Mouse (Mus musculus) lung, embryonic 16.5 days (tissue): ENCODE results near the gene Sf1. TPM values are rescaled to one million over a fixed set of nuclear protein-coding genes. Genes with fewer than 3 reads are reported as not detected.

ENCODE experiments used
- ATAC-seq: fragments of 200-750 bp; cut with Nextera tagmentation; 2 replicates; pipeline ENCODE4 v1.8.0; 2017; ENCODE audit warnings: low read depth, mild to moderate bottlenecking, moderate library complexity
- H3K27ac ChIP-seq: fragments of 300-500 bp; sonication (generic); 2 replicates; pipeline ENCODE4 v1.5.1; 2014; ENCODE audit warnings: mild to moderate bottlenecking, control low read depth, low read length
- H3K27me3 ChIP-seq: fragments of 300-500 bp; sonication (generic); 2 replicates; pipeline ENCODE4 v1.6.1; 2014; ENCODE audit warnings: low read depth, low read length, mixed read lengths; ENCODE audit not compliant: control insufficient read depth, insufficient read depth
- H3K36me3 ChIP-seq: fragments of 300-500 bp; sonication (generic); 2 replicates; pipeline ENCODE4 v1.6.1; 2014; ENCODE audit warnings: low read length; ENCODE audit not compliant: control insufficient read depth, insufficient read depth
- H3K4me1 ChIP-seq: fragments of 300-500 bp; sonication (generic); replicated peaks from 2 replicates; pipeline ENCODE4 v1.6.1; 2014; ENCODE audit warnings: low read length, mixed read lengths; ENCODE audit not compliant: control insufficient read depth, insufficient read depth
- H3K4me2 ChIP-seq: fragments of 300-500 bp; sonication (generic); 2 replicates; pipeline ENCODE4 v1.6.1; 2014; ENCODE audit warnings: low read depth, low read length, control low read depth
- H3K4me3 ChIP-seq: fragments of 300-500 bp; sonication (generic); 2 replicates; pipeline ENCODE4 v1.5.1; 2014; ENCODE audit warnings: mild to moderate bottlenecking, low read length, control low read depth
- H3K9ac ChIP-seq: fragments of 300-500 bp; sonication (generic); 2 replicates; pipeline ENCODE4 v1.6.1; 2014; ENCODE audit warnings: low read length, control low read depth
- H3K9me3 ChIP-seq: fragments of 300-500 bp; sonication (generic); 2 replicates; pipeline ENCODE4 v1.6.1; 2016; ENCODE audit warnings: low read length; ENCODE audit not compliant: control insufficient read depth
- WGBS: fragments of 180-500 bp; shearing (Covaris S2); extraction: QIAGEN DNeasy Blood & Tissue Kit; methylation state at CpG from one replicate; pipeline ENCODE4 v1.1.7; 2014; 5-methylcytosine and 5-hydroxymethylcytosine counted together
- polyA plus RNA-seq: library from polyadenylated mRNA; unstranded; fragments of >200 nt; fragmentation: Nextera tagmentation; extraction: Ambion mirVana; gene quantifications from 2 replicates; pipeline ENCODE4 v1.2.1, GENCODE M21; 2015

The Sf1 gene
- polyA plus RNA-seq, 1 experiment from 2014 or later, result 132 TPM

DNA sequence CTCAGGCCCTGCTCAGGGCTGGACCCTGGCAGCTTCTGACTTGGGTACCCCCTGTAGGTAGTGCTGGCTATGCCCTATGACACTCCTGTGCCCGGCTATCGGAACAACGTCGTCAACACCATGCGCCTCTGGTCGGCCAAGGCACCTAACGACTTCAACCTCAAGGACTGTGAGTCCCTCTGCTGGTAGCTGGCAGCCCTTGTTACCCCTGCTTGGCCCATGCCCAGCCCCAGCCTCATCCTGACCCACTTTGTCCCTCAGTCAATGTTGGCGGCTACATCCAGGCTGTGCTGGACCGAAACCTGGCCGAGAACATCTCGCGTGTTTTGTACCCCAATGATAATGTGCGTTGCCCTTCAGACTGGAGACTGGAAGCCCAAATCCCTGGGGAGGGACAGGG is 24.5 kb downstream of the Sf1 start:
- Histone ChIP-seq H3K36me3 (no peaks in the 10 kb centered on the region; the same call in 1 of the 2 replicates), H3K27ac (no peak overlapping the region), H3K4me1 (peaks cover 18% of the 10 kb centered on the region), H3K9ac (no peak overlapping the region), H3K27me3 (no peaks in the 10 kb centered on the region), H3K4me2 (no peak overlapping the region), H3K4me3 (no peak overlapping the region), H3K9me3 (no peaks in the 10 kb centered on the region)
- 79% methylated on average over 13 of the region's 13 CpGs for WGBS
- no peak for ATAC-seq

DNA sequence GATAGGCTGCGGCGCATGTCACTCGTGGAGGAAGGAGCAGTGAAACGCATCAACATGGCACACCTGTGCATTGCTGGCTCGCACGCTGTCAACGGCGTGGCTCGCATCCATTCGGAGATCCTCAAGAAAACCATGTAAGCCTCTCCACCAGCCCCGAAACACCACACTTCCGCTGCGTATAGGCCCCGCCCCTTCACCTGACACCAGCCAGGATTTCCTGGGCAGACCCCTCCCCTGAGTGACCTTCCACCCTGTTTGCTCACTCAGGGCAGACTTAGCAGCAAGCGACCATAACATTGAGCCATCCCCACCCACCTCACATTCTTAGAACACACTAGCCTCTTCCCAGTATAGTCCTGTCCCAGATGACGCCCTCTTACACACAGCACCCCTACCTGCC is 26.3 kb downstream of the Sf1 start:
- H3K27ac ChIP-seq, result no peak overlapping the region
- 8% methylated on average over 16 of the region's 16 CpGs for WGBS
- H3K4me1 ChIP-seq, result 0 out of 2 replicates have a peak, but pooled peaks cover 2% of the 10 kb centered on the region
- no peaks in the 10 kb centered on the region for H3K27me3 ChIP-seq
- ATAC-seq, result peak; percentile 29; the same call in 1 of the 2 replicates
- peak overlapping the region; percentile 54 for H3K4me2 ChIP-seq
- H3K36me3 ChIP-seq, result no peaks in the 10 kb centered on the region; the same call in 1 of the 2 replicates
- no peaks in the 10 kb centered on the region for H3K9me3 ChIP-seq
- H3K4me3 ChIP-seq, result peak overlapping the region; percentile 40
- H3K9ac ChIP-seq, result peak overlapping the region; percentile 42; the same call in 1 of the 2 replicates

DNA sequence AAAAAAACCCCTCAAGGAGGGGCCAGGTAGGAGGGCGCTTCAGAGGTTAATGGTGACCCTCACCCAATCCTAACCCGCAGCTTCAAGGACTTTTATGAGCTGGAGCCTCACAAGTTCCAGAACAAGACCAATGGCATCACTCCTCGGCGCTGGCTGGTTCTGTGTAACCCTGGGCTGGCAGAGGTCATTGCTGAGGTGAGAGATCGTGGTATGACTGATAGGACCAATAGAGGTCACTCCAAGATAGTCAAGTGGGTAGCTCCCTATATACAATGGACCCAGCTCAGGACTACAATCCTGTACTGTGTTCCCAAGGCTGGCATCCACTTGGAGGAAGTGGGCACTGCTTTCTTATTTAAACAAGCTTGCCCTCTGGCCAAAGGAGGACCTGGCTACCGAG is 26.8 kb downstream of the Sf1 start:
- H3K9ac ChIP-seq, result no peak overlapping the region
- H3K27ac ChIP-seq, result no peak overlapping the region
- H3K27me3 ChIP-seq, result no peaks in the 10 kb centered on the region
- H3K4me1 ChIP-seq, result no peaks in the 10 kb centered on the region
- no peak for ATAC-seq
- no peaks in the 10 kb centered on the region; the same call in 1 of the 2 replicates for H3K36me3 ChIP-seq
- H3K9me3 ChIP-seq, result no peaks in the 10 kb centered on the region
- no peak overlapping the region for H3K4me3 ChIP-seq
- 44% methylated on average over 6 of the region's 6 CpGs for WGBS
- no peak overlapping the region for H3K4me2 ChIP-seq

- Histone ChIP-seq H3K4me1 (no peaks in the 10 kb centered on the region), H3K27ac (no peak overlapping the region), H3K36me3 (no peaks in the 10 kb centered on the region; the same call in 1 of the 2 replicates), H3K27me3 (no peaks in the 10 kb centered on the region), H3K4me3 (no peak overlapping the region), H3K9ac (no peak overlapping the region), H3K4me2 (no peak overlapping the region), H3K9me3 (no peaks in the 10 kb centered on the region)
- 87% methylated on average over 14 of the region's 14 CpGs for WGBS
- no peak for ATAC-seq
Measured at GRCm38 (mm10) chr19:6392743-6393393, 29.4 kb downstream of the Sf1 start.

GRCm38 (mm10) chr19:6393637-6394036 is 30.1 kb downstream of the Sf1 start:
- Histone ChIP-seq H3K9me3 (no peaks in the 10 kb centered on the region), H3K4me1 (no peaks in the 10 kb centered on the region), H3K27me3 (no peaks in the 10 kb centered on the region), H3K36me3 (no peaks in the 10 kb centered on the region; the same call in 1 of the 2 replicates), H3K9ac (no peak overlapping the region), H3K4me2 (no peak overlapping the region), H3K27ac (no peak overlapping the region), H3K4me3 (no peak overlapping the region)
- 84% methylated on average over 16 of the region's 16 CpGs for WGBS
- ATAC-seq, result no peak

- H3K4me3 ChIP-seq, result no peak overlapping the region
- H3K9ac ChIP-seq, result no peak overlapping the region
- H3K4me2 ChIP-seq, result no peak overlapping the region
- WGBS, result 84% methylated on average over 5 of the region's 5 CpGs
- H3K27ac ChIP-seq, result no peak overlapping the region
- no peak for ATAC-seq
- no peaks in the 10 kb centered on the region; the same call in 1 of the 2 replicates for H3K36me3 ChIP-seq
- H3K4me1 ChIP-seq, result peaks cover 17% of the 10 kb centered on the region
- H3K9me3 ChIP-seq, result no peaks in the 10 kb centered on the region
- peaks cover 4% of the 10 kb centered on the region for H3K27me3 ChIP-seq
Measured at GRCm38 (mm10) chr19:6396237-6396636, 32.7 kb downstream of the Sf1 start.

DNA sequence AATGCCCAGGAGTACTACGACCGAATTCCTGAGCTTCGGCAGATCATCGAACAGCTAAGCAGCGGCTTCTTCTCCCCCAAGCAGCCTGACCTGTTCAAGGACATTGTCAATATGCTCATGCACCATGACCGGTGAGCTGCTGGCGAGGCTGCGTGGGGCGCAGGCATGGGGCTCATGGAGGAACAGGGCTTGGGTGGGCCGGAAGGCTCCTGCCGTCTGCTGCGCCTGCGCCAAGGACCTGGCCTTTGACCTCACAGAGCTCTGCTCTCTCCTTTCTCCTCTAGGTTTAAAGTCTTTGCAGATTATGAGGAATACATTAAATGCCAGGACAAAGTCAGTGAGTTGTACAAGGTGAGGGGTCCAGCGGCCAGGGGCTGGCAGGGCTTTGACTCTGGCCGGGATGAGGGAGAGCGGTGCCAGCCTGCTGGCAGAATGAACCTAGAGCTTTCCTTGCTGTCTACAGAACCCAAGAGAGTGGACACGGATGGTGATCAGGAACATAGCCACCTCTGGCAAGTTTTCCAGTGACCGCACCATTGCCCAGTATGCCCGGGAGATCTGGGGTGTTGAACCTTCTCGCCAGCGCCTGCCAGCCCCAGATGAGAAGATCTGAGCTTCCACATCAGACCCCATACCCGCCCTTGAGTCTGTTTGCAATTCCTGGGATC is 34.2 kb downstream of the Sf1 start:
- peaks cover 9% of the 10 kb centered on the region for H3K27me3 ChIP-seq

DNA sequence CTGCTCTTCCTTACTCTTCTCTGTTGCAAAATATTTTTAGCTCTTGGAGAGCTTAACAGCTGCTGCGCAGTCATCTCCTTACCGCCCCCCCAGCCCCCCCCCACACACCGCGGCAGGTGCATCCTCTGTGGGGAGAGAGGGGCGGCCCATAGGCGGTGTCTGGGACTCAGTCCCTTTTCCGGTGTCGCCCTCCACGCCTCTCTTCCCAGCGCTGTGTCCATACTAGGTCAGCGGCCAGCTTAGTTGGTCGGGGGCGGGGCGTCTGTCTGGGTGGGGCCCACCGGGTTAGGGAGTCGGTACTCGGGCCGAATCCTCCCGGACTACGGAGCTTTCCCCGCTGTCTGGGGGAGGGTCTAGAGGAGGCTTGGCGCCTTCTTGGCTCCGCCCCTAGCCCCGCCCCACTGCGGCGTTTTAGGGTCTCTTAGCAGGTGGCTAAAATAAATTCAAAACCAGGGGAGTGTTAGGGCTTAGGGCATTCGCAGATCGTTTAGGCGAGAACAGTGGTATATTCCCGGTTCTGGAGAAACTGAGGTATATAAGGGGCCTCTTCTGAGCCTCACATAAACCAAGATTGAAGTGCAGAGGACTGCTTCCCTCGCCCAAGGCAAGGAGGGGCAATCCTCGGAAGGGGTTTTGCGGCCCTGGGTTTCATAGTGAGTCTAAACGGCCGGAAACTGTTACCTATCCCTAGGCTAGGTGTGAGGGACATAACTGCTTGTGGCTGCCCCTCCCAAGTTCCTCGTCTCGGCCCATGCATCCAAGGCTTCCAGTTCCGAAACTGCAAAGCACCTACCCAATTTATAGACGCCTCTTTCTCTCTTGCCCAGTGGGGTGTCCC is 35.2 kb downstream of the Sf1 start:
- no peaks in the 10 kb centered on the region for H3K36me3 ChIP-seq
- under 1% methylated on average over 39 of the region's 39 CpGs for WGBS
- ATAC-seq, result peak; percentile 44
- H3K9me3 ChIP-seq, result no peaks in the 10 kb centered on the region
- H3K4me1 ChIP-seq, result peaks cover 26% of the 10 kb centered on the region
- H3K4me2 ChIP-seq, result peak overlapping the region; percentile 100
- H3K4me3 ChIP-seq, result peak overlapping the region; percentile 73
- H3K27ac ChIP-seq, result peak overlapping the region; percentile 74
- peak overlapping the region; percentile 73 for H3K9ac ChIP-seq
- H3K27me3 ChIP-seq, result peaks cover 12% of the 10 kb centered on the region

More for the DNA sequence above, 34.2 kb downstream of the Sf1 start:
- Histone ChIP-seq H3K36me3 (no peaks in the 10 kb centered on the region; the same call in 1 of the 2 replicates), H3K27ac (no peak overlapping the region), H3K4me2 (no peak overlapping the region), H3K4me3 (no peak overlapping the region), H3K9me3 (no peaks in the 10 kb centered on the region), H3K4me1 (peaks cover 26% of the 10 kb centered on the region), H3K9ac (no peak overlapping the region)
- 80% methylated on average over 22 of the region's 22 CpGs for WGBS
- ATAC-seq, result no peak
